Mouse (Mus musculus): Measurements from ENCODE around the gene Proser3.
A peak's percentile ranks its signal among the peaks of the same experiment; 100 is the strongest.

The Proser3 gene

GRCm38 (mm10) chr7:30579950-30580349 lies 27.9 kb upstream of the Proser3 start:
- DNase-seq (ENCODE audit: low spot score) = no peak

- peak; percentile 26 for DNase-seq (ENCODE audit: low spot score)
These were observed 20.9 kb upstream of the Proser3 start for GRCm38 (mm10) chr7:30572969-30573368.

DNA sequence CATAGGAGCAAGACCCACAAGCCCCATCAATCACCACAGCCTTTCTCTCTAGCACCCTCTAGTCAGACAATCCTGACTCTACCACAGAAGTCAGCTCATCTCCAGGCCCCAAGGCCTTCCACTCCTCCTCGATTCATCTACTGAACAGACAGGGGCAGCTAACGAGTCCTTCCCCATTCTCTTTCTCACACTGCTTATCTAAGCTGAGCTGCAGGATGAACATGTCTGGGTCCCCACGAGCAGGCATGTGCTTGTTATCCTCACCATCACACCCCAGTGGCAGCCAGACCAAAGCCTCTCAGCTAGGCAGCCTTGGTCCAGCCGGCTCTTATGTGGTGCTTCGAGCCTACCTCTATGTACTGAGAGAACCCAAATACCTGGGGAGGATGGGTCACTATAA lies 20.3 kb upstream of the Proser3 start:
- DNase-seq (ENCODE audit: low spot score) = no peak

DNA sequence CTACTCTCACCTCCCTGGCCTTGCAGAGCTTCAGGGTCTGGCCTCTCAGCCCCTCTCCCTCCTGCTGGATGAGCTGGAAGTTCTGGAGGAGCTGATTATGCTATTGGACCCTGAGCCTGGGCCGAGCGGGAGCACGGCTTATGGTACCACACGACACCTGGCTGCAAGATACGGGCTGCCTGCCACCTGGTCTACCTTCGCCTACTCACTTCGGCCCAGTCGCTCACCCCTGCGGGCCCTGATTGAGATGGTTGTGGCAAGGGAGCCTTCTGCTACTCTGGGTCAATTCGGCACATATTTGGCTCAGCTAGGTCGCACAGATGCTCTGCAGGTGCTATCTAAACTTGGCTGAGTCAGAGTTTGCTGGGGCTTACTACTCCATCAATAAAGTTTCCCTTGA lies 15.5 kb upstream of the Proser3 start:
- no peak for DNase-seq (ENCODE audit: low spot score)

DNA sequence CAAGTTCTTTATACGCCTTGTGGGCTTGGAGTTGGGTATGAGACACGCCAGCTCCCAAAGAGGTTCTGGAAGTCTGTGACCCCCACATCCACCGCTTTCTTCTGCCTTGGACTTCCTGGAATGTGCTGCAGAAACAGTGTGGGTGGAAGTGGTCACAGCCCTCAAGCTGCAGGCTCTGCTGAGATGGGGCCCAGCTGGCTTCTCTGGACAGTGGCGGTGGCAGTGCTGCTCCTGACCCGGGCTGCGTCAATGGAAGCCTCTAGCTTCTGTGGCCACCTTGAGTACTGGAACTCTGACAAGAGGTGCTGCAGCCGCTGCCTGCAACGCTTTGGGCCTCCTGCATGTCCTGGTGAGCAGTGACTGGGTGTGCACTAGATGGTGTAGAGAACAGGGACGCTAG lies 13.9 kb upstream of the Proser3 start:
- DNase-seq (ENCODE audit: low spot score) = no peak

GRCm38 (mm10) chr7:30564970-30565571 lies 13.0 kb upstream of the Proser3 start, which contains the start of gene Igflr1:
Gene Igflr1, plus strand, starts transcription at chr7:30565427.
- no peak for DNase-seq (ENCODE audit: low spot score)

- peak; percentile 28 for DNase-seq (ENCODE audit: low spot score)
These were observed 11.8 kb upstream of the Proser3 start for GRCm38 (mm10) chr7:30563906-30564280.

GRCm38 (mm10) chr7:30563117-30563905 lies 11.2 kb upstream of the Proser3 start, which contains the start of the genes U2af1l4, Gm49396 and Psenen:
Gene U2af1l4, plus strand, starts transcription at chr7:30563301.
Gene Gm49396, plus strand, starts transcription at chr7:30563344.
Gene Psenen, minus strand, starts transcription at chr7:30563627.
- DNase-seq (ENCODE audit: low spot score) = peak; percentile 98

DNA sequence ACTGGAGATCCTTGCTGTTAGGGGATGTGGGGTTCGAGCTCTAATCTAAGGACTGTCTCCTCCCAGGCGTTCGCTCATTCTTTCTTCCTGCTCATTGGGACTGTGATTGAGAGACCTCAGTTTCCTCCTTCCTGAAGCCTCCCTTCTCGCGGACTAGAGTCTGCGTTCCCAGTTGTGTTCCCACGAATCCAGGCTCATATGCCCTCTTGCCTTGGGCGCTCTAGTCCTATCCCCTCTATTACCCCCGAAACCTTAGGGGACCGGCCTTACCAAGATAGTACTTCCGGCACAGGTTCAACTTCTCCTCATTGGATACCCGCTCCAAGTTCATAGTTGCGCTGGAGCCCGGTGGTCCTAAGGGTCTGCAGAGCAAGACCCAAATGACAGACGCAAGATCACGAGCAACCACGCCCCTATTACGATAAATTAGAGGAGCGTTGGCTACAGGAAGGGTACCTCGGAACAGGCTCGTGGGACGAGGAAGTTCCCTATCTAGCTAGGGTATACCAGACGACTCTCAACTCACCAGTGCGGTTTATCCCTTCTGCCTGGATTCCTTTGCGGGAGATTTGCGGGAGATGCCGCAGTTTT lies 10.5 kb upstream of the Proser3 start:
- DNase-seq (ENCODE audit: low spot score) = no peak

- DNase-seq (ENCODE audit: low spot score) = no peak
These were observed 8.2 kb upstream of the Proser3 start for GRCm38 (mm10) chr7:30560296-30560695.

DNA sequence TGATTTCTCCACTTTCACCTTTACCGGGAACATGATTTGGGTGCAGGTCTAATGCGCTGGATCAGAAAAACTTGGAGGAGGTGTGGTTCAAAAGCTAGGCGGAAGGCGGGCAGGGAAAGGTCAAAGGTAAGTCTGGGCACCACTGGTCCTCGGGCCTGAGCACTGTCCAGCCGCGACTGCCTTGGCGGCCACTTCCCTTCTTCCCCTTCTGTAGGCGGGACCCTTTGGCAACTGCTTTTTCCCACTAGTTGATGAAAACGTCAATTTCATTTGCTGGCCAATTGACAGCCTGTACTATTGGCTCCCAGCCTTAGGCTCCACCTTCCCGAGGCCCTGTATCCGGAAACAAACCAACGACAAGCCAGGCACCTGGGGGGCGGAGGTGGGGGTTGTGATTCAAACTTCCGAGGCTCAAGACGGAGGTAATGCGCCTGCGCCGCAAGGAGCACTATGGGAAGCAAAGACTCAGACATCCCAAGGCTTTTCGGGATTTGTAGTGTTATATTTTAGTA lies 7.4 kb upstream of the Proser3 start, which contains the start of gene Lin37:
Gene Lin37 (minus strand): TSS at position 396 of the 512 bp plus-strand sequence.
- DNase-seq (ENCODE audit: low spot score) = peak; percentile 99

DNA sequence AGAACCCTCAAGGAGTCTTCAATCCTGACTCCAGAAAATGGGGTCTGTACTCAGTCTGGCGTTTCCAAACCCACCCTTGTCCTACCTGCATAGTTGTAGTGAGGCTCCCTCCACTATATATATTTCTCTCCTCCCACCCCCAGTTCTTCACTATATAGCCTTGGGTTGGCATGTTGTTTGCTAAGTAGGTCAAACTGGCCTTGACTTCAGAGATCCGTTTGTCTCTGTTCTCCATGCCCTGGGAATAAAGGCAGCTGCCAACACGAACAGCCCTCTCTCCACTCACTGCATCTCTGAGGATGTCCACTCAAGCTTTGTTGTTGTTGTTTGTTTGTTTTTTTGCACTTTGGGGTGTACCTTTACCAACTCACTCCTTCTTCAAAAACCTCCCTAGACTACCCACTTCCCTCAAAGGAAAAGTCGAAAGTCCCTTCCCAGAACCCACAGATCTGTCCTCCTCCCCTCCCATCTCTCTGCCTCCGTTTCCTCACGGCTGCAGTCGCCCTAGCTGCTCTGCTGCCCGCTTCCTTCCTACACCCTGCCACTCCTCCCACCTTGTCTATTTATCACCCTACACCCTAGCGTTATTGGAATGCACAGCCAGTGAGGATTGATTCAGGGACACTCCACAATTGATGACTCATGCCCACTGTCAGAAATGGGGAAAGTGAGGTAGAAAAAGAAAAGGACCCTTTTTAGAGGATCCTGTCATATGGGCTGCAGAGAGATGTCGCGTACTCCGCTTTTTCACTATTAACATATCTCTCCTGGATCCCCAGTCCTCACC lies 6.8 kb upstream of the Proser3 start:
- no peak for DNase-seq (ENCODE audit: low spot score)

GRCm38 (mm10) chr7:30557901-30558514 lies 5.9 kb upstream of the Proser3 start:
- no peak for DNase-seq (ENCODE audit: low spot score)

DNA sequence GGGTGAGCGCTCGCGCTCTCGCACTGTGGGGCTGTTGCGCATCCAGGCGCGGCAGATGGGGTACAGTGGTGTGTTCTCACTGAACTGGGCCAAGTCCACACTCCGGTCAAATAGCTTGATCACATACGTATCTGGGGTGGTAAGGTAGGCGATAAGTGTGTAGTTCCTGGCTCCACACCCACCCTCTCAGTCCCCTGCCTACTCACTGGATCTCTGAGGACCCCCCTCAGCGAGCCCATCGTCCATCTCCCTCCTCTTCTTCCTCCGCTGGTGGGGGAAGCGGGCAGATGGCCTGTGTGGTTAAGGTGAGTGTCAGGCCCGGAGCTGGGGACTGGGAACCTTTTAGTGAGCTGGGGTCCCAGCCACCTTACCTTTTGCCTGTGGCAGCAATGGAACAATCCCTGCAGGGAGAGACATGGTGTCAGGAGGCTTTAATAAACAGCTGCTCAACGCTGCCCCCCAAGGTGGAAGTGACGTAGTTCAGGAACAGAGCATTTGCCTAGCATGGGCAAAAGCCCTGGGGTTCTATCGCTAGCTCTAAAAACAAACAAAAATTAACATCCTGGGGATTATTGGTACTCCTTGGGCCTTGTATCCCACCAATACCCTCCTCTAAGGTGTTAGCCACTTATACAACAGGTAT lies 4.9 kb upstream of the Proser3 start:
- no peak for DNase-seq (ENCODE audit: low spot score)

DNA sequence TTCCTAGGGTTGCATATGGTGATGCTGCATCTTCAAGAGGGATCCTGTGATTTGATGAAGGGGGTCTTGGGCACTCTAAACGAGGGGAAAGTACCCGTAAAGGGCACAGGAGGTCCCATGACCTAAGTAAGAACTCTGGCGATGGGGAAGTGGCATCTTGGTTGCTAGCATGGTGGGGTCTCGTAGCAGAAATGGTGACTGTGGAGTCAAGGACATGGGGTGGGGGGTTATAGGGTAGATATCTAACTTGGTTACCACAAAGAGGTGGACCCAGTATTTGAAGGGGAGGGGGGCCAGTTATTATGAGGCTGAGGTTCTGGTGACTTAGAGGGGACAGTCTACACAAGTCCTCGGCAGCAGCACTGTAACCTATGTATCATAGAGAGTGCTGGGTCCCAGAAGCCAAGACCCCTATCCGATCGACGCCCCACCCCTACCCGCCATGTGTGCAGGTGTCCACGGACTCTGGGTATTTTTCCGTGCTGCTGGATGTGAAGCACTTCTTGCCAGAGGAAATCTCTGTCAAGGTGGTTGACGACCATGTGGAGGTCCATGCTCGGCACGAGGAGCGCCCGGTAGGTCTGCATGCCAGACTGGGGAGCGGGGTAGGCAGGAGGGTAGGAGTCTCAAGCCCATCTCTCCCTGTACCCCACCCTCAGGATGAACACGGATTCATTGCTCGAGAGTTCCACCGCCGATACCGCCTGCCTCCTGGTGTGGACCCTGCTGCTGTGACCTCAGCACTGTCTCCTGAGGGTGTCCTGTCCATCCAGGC lies 1.9 kb upstream of the Proser3 start:
- DNase-seq (ENCODE audit: low spot score) = no peak

- peak; percentile 14 for DNase-seq (ENCODE audit: low spot score)
These were observed 1.0 kb upstream of the Proser3 start for GRCm38 (mm10) chr7:30553021-30553589.

DNA sequence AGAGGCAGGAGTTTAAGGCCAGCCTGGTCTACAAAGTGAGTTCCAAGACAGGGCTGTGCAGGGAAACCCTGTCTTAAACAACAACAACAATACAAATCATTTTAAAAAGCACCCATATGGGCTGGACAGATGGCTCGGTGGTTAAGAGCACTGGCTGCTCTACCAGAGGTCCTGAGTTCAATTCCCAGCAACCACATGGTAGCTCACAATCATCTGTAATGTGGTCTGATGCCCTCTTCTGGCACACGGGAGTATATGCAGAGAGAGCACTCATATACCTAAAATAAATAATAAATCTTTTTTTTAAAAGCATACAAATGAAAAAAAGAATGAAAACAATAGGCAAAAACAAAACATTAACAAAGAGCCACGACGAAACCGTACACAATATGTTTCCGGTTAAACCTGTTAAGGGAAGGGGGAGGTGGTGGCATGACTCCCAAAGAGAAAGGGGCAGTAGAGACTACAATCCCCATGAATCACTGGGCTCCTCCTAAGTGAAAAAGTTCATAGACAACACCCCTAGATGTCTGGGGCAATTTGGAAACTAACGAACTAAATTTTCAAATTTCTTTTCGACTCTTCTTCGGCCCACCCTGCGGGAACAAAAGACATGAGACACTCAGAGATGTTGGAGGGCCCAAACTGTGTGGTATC lies 526 bp downstream of the Proser3 start:
- peak; percentile 79 for DNase-seq (ENCODE audit: low spot score)

- DNase-seq (ENCODE audit: low spot score) = no peak
These were observed 1.5 kb downstream of the Proser3 start for GRCm38 (mm10) chr7:30550603-30551002.

DNA sequence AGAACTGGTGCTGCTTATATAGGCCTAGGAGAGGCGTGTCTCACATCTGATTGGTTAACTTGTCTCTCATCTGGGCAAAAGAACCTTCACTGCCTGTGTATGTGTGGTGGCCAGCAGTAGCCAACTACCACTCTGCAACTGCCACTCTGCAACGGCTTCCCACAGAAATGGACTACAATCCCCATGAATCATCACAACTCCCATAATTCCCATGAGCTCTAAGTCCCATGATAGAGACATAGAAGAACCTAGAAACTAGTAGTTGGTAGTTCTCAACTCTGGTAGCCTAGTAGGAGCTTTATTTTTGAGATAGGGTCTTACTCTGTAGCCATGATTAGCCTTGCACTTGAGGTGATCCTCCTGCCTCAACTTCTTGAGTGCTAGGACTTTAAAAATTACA lies 2.2 kb downstream of the Proser3 start:
- no peak for DNase-seq (ENCODE audit: low spot score)

All from lung, postnatal 25 days (tissue).